Mouse (Mus musculus) E14TG2a.4 (cell line): ENCODE results near the gene Cmtr1.

ENCODE experiments used
- CTCF ChIP-seq: conservative IDR thresholded peaks from 2 replicates; pipeline ENCODE4 v1.5.1; 2014; ENCODE audit warnings: low read length
- NANOG ChIP-seq: IDR thresholded peaks from 2 replicates; pipeline ENCODE4 v1.6.1; 2014; ENCODE audit warnings: borderline replicate concordance, low read length, mixed read lengths
- POU5F1 ChIP-seq: IDR thresholded peaks from 2 replicates; pipeline ENCODE4 v1.6.1; 2014; ENCODE audit warnings: low read length, borderline replicate concordance

- TF ChIP-seq CTCF (peak; percentile 32), NANOG (no peak), POU5F1 (no peak)
These were observed 24.3 kb upstream of the Cmtr1 start for GRCm38 (mm10) chr17:29636118-29636517.
